Mouse (Mus musculus): Measurements from ENCODE around the gene Spaca3. TPM values are rescaled to one million over a fixed set of nuclear protein-coding genes. Genes with fewer than 3 reads are reported as not detected.

The Spaca3 gene
- not detected in 2 replicates for polyA plus RNA-seq (2014; fragmentation: Nextera tagmentation; extraction: Ambion mirVana)

GRCm38 (mm10) chr11:80858065-80858464 lies at the start of gene Spaca3:
Gene Spaca3 (plus strand): TSS chr11:80858365.
- no peak within 1 kb of the TSS for H3K27ac ChIP-seq (replicated peaks; ENCODE audit: low read depth, low read length)
- DNase-seq (no peak), ATAC-seq (ENCODE audit: low FRiP score, low TSS enrichment) (no peak)
- 65% methylated on average over 10 of the region's 10 CpGs for WGBS
- no peak within 1 kb of the TSS for H3K4me3 ChIP-seq (replicated peaks; ENCODE audit: low read depth, low read length)
- no peaks in the 10 kb centered on the region for H3K36me3 ChIP-seq (ENCODE audit: control insufficient read depth, insufficient read depth, low read length)
- no peaks in the 10 kb centered on the region for H3K9me3 ChIP-seq (ENCODE audit: control insufficient read depth, low read length)
- H3K4me1 ChIP-seq (ENCODE audit: control insufficient read depth, insufficient read depth, low read length) = 0 out of 2 replicates have a peak, but pooled peaks cover under 1% of the 10 kb centered on the region
- no peaks in the 10 kb centered on the region for H3K27me3 ChIP-seq (ENCODE audit: control insufficient read depth, insufficient read depth, low read length)
- H3K9ac ChIP-seq (replicated peaks; ENCODE audit: low read length) = no peak within 1 kb of the TSS
- no peak within 1 kb of the TSS for H3K4me2 ChIP-seq (ENCODE audit: low read length)

GRCm38 (mm10) chr11:80808551-80809070 lies 49.6 kb upstream of the Spaca3 start:
- no peaks in the 10 kb centered on the region for H3K27me3 ChIP-seq (ENCODE audit: control insufficient read depth, insufficient read depth, low read length)
- no peak for DNase-seq
- no peak overlapping the region for H3K4me3 ChIP-seq (replicated peaks; ENCODE audit: low read depth, low read length)
- H3K27ac ChIP-seq (replicated peaks; ENCODE audit: low read depth, low read length) = no peak overlapping the region
- H3K4me1 ChIP-seq (ENCODE audit: control insufficient read depth, insufficient read depth, low read length) = peaks cover 15% of the 10 kb centered on the region
- WGBS = 80% methylated on average over 6 of the region's 6 CpGs
- ATAC-seq (ENCODE audit: low FRiP score, low TSS enrichment) = no peak
- H3K36me3 ChIP-seq (ENCODE audit: control insufficient read depth, insufficient read depth, low read length) = no peaks in the 10 kb centered on the region
- H3K9me3 ChIP-seq (ENCODE audit: control insufficient read depth, low read length) = no peaks in the 10 kb centered on the region
- H3K9ac ChIP-seq (replicated peaks; ENCODE audit: low read length) = no peak overlapping the region
- no peak overlapping the region for H3K4me2 ChIP-seq (ENCODE audit: low read length)

DNA sequence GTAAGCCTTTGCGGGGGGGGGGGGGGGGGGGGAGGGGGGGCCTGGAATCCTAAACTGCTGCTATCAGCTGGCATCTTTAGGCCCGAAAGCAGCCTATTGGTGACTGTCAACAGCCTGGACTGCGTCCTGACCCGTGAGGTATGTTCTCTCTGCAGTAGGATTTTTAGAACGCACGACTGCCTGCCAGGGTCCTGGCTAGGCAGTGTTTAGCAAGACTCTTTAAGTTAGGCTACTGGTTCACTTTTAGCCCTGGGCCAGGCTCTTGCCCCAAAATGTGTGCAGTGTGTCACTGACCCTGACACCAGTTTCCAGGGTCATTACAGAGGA lies 48.5 kb upstream of the Spaca3 start:
- 44% methylated on average over 6 of the region's 6 CpGs for WGBS
- ATAC-seq (ENCODE audit: low FRiP score, low TSS enrichment) = 0 out of 2 replicates have a peak, but pooled peaks have one; percentile 2

DNA sequence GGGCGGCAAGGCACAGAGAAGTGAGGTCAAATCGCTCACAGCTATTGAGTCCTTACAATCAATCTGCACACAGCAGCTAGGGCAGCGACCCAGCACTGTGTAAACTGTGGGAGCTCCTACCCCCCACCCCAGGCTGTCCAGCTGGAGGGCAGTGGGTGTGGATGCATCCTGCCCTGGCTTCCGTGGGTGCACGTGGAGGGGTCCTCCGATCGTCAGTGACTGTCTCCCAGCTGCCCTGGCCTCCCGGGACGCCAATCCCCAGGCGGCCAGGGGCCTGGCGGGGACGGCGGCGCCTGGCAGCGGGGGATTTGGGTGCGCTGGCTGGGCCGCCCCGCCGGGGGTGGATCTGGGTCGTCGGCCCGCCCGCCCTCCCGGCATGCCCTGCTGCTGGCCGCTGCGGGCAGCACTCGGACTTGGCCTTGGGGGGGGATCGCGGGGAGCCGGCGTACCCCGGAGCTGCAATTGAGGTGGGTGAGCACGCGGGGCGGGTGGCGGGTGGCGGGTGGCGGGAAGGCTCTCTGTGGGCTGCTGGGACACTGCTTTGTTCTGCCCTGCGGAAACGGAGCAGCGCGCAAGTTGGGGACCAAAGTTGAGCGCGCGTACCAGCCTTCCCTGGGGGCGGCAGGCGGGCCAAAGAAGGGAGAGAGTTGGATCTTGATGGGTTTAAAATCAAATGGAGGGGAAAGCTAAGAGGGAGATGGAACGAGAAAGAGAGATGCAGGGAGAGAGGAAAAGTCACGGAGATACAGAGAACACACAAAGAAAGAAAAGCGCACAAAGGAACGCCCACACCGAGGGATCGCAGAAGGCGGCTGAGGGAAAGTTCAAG lies 48.0 kb upstream of the Spaca3 start, which contains the start of gene Tmem98:
Gene Tmem98 (plus strand): TSS at position 183 of the 829 bp plus-strand sequence.
- H3K4me2 ChIP-seq (ENCODE audit: low read length) = peak within 1 kb of the TSS; percentile 92
- H3K36me3 ChIP-seq (ENCODE audit: control insufficient read depth, insufficient read depth, low read length) = 0 out of 2 replicates have a peak, but pooled peaks cover 5% of the 10 kb centered on the region
- DNase-seq = peak; percentile 61
- H3K9me3 ChIP-seq (ENCODE audit: control insufficient read depth, low read length) = no peaks in the 10 kb centered on the region
- H3K27me3 ChIP-seq (ENCODE audit: control insufficient read depth, insufficient read depth, low read length) = no peaks in the 10 kb centered on the region
- ATAC-seq (ENCODE audit: low FRiP score, low TSS enrichment) = peak; percentile 58; the same call in 1 of the 2 replicates
- H3K9ac ChIP-seq (replicated peaks; ENCODE audit: low read length) = peak within 1 kb of the TSS; percentile 79
- peaks cover 15% of the 10 kb centered on the region for H3K4me1 ChIP-seq (ENCODE audit: control insufficient read depth, insufficient read depth, low read length)
- under 1% methylated on average over 54 of the region's 54 CpGs for WGBS
- peak within 1 kb of the TSS; percentile 49 for H3K4me3 ChIP-seq (replicated peaks; ENCODE audit: low read depth, low read length)
- H3K27ac ChIP-seq (replicated peaks; ENCODE audit: low read depth, low read length) = peak within 1 kb of the TSS; percentile 55; the same call in 1 of the 2 replicates

More for the DNA sequence above, 48.5 kb upstream of the Spaca3 start:
- DNase-seq = no peak
- H3K36me3 ChIP-seq (ENCODE audit: control insufficient read depth, insufficient read depth, low read length) = 0 out of 2 replicates have a peak, but pooled peaks cover 5% of the 10 kb centered on the region
- H3K4me1 ChIP-seq (ENCODE audit: control insufficient read depth, insufficient read depth, low read length) = peaks cover 15% of the 10 kb centered on the region
- peak overlapping the region; percentile 92 for H3K4me2 ChIP-seq (ENCODE audit: low read length)
- H3K4me3 ChIP-seq (replicated peaks; ENCODE audit: low read depth, low read length) = peak overlapping the region; percentile 49
- peak overlapping the region; percentile 79 for H3K9ac ChIP-seq (replicated peaks; ENCODE audit: low read length)
- H3K27ac ChIP-seq (replicated peaks; ENCODE audit: low read depth, low read length) = no peak overlapping the region
- no peaks in the 10 kb centered on the region for H3K27me3 ChIP-seq (ENCODE audit: control insufficient read depth, insufficient read depth, low read length)
- no peaks in the 10 kb centered on the region for H3K9me3 ChIP-seq (ENCODE audit: control insufficient read depth, low read length)

- no peak for ATAC-seq (ENCODE audit: low FRiP score, low TSS enrichment)
Measured at GRCm38 (mm10) chr11:80811156-80811555, 47.0 kb upstream of the Spaca3 start.

DNA sequence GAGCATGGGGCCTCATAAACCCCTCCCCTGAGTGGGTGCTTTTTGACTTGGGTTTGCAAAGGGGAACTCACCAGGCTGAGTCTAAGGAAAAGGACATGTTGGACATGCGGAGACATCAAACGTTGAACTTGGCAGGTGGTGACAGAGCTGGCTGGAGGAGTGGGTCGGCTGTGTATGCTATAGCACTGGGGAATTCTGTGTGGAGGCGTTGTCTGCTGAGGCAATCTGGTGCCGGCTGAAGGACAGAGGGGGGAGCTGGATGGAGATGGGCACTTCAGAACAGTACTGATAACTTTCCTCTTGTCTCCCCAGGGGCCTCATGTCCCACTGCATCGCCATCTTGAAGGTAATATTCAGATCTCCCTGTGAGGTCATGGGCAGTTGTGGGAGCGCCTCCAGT lies 42.8 kb upstream of the Spaca3 start:
- Histone ChIP-seq H3K9me3 (ENCODE audit: control insufficient read depth, low read length) (no peaks in the 10 kb centered on the region), H3K4me2 (ENCODE audit: low read length) (no peak overlapping the region), H3K36me3 (ENCODE audit: control insufficient read depth, insufficient read depth, low read length) (peaks cover 12% of the 10 kb centered on the region; the same call in 1 of the 2 replicates), H3K27ac (replicated peaks; ENCODE audit: low read depth, low read length) (no peak overlapping the region), H3K4me3 (replicated peaks; ENCODE audit: low read depth, low read length) (no peak overlapping the region), H3K27me3 (ENCODE audit: control insufficient read depth, insufficient read depth, low read length) (no peaks in the 10 kb centered on the region), H3K9ac (replicated peaks; ENCODE audit: low read length) (no peak overlapping the region), H3K4me1 (ENCODE audit: control insufficient read depth, insufficient read depth, low read length) (peaks cover 8% of the 10 kb centered on the region; the same call in 1 of the 2 replicates)
- 91% methylated on average over 7 of the region's 7 CpGs for WGBS
- ATAC-seq (ENCODE audit: low FRiP score, low TSS enrichment) (no peak), DNase-seq (no peak)

More at GRCm38 (mm10) chr11:80811156-80811555, 47.0 kb upstream of the Spaca3 start:
- Histone ChIP-seq H3K9ac (replicated peaks; ENCODE audit: low read length) (peak overlapping the region; percentile 79; the same call in 1 of the 2 replicates), H3K9me3 (ENCODE audit: control insufficient read depth, low read length) (no peaks in the 10 kb centered on the region), H3K36me3 (ENCODE audit: control insufficient read depth, insufficient read depth, low read length) (0 out of 2 replicates have a peak, but pooled peaks cover 5% of the 10 kb centered on the region), H3K4me3 (replicated peaks; ENCODE audit: low read depth, low read length) (peak overlapping the region; percentile 49), H3K4me2 (ENCODE audit: low read length) (peak overlapping the region; percentile 92), H3K4me1 (ENCODE audit: control insufficient read depth, insufficient read depth, low read length) (peaks cover 15% of the 10 kb centered on the region), H3K27me3 (ENCODE audit: control insufficient read depth, insufficient read depth, low read length) (no peaks in the 10 kb centered on the region), H3K27ac (replicated peaks; ENCODE audit: low read depth, low read length) (no peak overlapping the region)
- 19% methylated on average over 5 of the region's 5 CpGs for WGBS
- no peak for DNase-seq

- H3K9ac ChIP-seq (replicated peaks; ENCODE audit: low read length) = no peak overlapping the region
- WGBS = 55% methylated on average over 11 of the region's 11 CpGs
- no peaks in the 10 kb centered on the region for H3K4me1 ChIP-seq (ENCODE audit: control insufficient read depth, insufficient read depth, low read length)
- no peaks in the 10 kb centered on the region for H3K9me3 ChIP-seq (ENCODE audit: control insufficient read depth, low read length)
- H3K36me3 ChIP-seq (ENCODE audit: control insufficient read depth, insufficient read depth, low read length) = peaks cover 12% of the 10 kb centered on the region; the same call in 1 of the 2 replicates
- H3K27ac ChIP-seq (replicated peaks; ENCODE audit: low read depth, low read length) = no peak overlapping the region; the same call in 1 of the 2 replicates
- ATAC-seq (ENCODE audit: low FRiP score, low TSS enrichment) = no peak
- H3K4me3 ChIP-seq (replicated peaks; ENCODE audit: low read depth, low read length) = no peak overlapping the region
- DNase-seq = peak; percentile 91
- H3K27me3 ChIP-seq (ENCODE audit: control insufficient read depth, insufficient read depth, low read length) = no peaks in the 10 kb centered on the region
- H3K4me2 ChIP-seq (ENCODE audit: low read length) = no peak overlapping the region
Measured at GRCm38 (mm10) chr11:80818060-80818697, 40.0 kb upstream of the Spaca3 start.

- ATAC-seq (ENCODE audit: low FRiP score, low TSS enrichment) = no peak
- 95% methylated on average over 3 of the region's 3 CpGs for WGBS
- no peak overlapping the region for H3K4me3 ChIP-seq (replicated peaks; ENCODE audit: low read depth, low read length)
- no peaks in the 10 kb centered on the region for H3K9me3 ChIP-seq (ENCODE audit: control insufficient read depth, low read length)
- peaks cover 7% of the 10 kb centered on the region; the same call in 1 of the 2 replicates for H3K36me3 ChIP-seq (ENCODE audit: control insufficient read depth, insufficient read depth, low read length)
- no peak for DNase-seq
- H3K4me2 ChIP-seq (ENCODE audit: low read length) = no peak overlapping the region
- no peaks in the 10 kb centered on the region for H3K27me3 ChIP-seq (ENCODE audit: control insufficient read depth, insufficient read depth, low read length)
- no peak overlapping the region for H3K27ac ChIP-seq (replicated peaks; ENCODE audit: low read depth, low read length)
- H3K4me1 ChIP-seq (ENCODE audit: control insufficient read depth, insufficient read depth, low read length) = no peaks in the 10 kb centered on the region
- no peak overlapping the region for H3K9ac ChIP-seq (replicated peaks; ENCODE audit: low read length)
Measured at GRCm38 (mm10) chr11:80820085-80820484, 38.1 kb upstream of the Spaca3 start.
